Mouse (Mus musculus) liver, postnatal 0 days (tissue): Measurements from ENCODE around the gene Slc26a8.

Experiments used
- CTCF ChIP-seq: sonication (generic); IDR thresholded peaks from 2 replicates; pipeline ENCODE4 v1.5.1; 2016; ENCODE audit warnings: antibody characterized with exemption, low read depth
- EP300 ChIP-seq: IDR thresholded peaks from 2 replicates; pipeline ENCODE4 v1.6.1; 2016; ENCODE audit warnings: antibody characterized with exemption, low read depth, mild to moderate bottlenecking

DNA sequence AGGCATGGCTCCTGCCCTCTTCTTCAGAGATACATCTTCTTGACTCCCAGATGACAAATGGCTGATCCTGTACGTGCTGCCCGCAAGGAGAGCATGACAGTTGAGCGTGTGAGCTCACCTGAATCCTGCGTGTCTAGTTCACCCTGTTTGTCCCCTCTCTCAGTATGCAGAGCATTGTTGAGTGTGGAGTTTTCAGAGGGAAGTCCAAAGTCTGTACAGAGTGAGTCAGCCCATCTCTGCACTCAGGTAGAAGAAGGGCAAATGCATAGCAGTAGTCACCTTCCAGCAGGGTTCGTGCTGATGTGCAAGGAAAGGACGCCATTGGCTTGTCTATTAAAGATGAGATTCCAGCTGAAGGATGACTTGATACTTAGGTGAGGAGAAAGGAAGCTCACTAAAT is 49.2 kb upstream of the Slc26a8 start:
- no peak for TF ChIP-seq CTCF
- no peak for TF ChIP-seq EP300
